Mouse (Mus musculus) heart, postnatal 4 days (tissue): ENCODE measurements around the gene Chrm3. TPM values are rescaled to one million over a fixed set of nuclear protein-coding genes. Genes with fewer than 3 reads are reported as not detected.
"Not testable (repeated sequence)": the region's sequence is repeated elsewhere in the genome, so short reads cannot be mapped to it uniquely, and the experiment has no call there.

Experiments
- DNase-seq: peaks from one replicate; pipeline ENCODE4 v3.0.0; 2021
- total RNA-seq, 2 experiments: library from RNA; stranded (reverse); gene quantifications; 2 replicates each; pipeline ENCODE4 v1.2.3; 2021

Chrm3 gene
- total RNA-seq, result 1 to 10 TPM; 1.6 to 1.8 TPM

GRCm38 (mm10) chr13:10360777-10361176, at the start of gene Chrm3:
TSS of gene Chrm3 (minus strand) at chr13:10360847.
- peak; percentile 29 for DNase-seq

DNA sequence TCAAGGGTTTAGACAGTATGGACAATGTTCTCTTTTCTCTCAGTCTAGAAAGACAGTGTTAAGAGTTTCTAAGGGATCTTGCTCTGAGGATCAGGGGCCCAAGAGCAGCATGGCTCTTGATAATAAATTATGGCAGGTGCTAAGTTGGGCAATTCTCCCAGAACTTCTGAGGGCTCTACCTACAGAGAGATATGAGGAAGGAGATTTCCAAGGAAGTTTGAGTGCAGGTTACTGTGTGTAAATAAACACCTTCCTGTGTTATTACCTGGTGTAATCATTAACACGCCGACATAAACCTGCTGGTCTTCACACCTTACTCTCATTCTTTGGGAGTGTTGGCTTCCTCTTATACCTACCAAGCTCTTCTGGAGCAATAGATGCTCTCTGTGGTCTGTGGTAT, 33.7 kb upstream of the Chrm3 start:
- DNase-seq, result no peak

GRCm38 (mm10) chr13:10375487-10375886, 14.8 kb upstream of the Chrm3 start:
- DNase-seq, result not testable (repeated sequence)

DNA sequence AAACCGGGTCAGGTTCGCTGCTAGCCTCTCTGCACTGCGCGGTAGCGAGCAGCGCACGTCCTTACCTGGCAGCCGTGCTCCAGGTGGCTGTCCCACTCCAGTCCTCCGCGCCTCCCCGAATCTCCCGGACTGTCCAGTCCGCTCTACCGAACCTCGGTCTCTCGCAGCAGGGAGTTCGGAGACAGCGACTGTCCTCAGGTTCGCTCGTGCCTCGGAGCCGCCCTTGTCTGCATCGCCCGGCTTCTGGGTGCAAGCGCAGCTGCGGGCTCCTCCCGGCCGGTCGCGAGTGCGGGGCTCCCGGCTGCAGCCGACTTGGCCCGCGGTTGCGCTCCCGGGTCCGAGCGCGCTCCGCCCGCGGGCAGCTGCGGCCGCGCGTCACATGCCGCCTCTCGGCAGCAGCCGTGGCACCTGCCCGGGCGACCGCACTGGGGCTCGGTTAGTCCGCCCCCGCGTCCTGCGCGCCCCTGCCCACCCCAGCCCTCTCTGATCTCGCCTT, 400 bp downstream of the Chrm3 start:
- DNase-seq, result peak; percentile 11

GRCm38 (mm10) chr13:10359516-10360198, 990 bp downstream of the Chrm3 start:
- no peak for DNase-seq

- DNase-seq, result no peak
These were observed 4.9 kb downstream of the Chrm3 start for GRCm38 (mm10) chr13:10355796-10356195.

GRCm38 (mm10) chr13:10354885-10355575, 5.6 kb downstream of the Chrm3 start:
- no peak for DNase-seq

- DNase-seq, result no peak
These were observed 8.5 kb downstream of the Chrm3 start for GRCm38 (mm10) chr13:10352141-10352540.

- DNase-seq, result no peak
These were observed 16.3 kb downstream of the Chrm3 start for GRCm38 (mm10) chr13:10344362-10344761.

GRCm38 (mm10) chr13:10335558-10335957, 25.1 kb downstream of the Chrm3 start:
- no peak for DNase-seq

- DNase-seq, result no peak
These were observed 27.9 kb downstream of the Chrm3 start for GRCm38 (mm10) chr13:10332762-10333161.

GRCm38 (mm10) chr13:10309811-10310210, 50.8 kb downstream of the Chrm3 start:
- no peak for DNase-seq

- no peak for DNase-seq
These were observed 65.5 kb downstream of the Chrm3 start for GRCm38 (mm10) chr13:10295160-10295559.

- no peak for DNase-seq
These were observed 76.3 kb downstream of the Chrm3 start for GRCm38 (mm10) chr13:10284331-10284730.

GRCm38 (mm10) chr13:10274907-10275306, 85.7 kb downstream of the Chrm3 start:
- no peak for DNase-seq

GRCm38 (mm10) chr13:10263784-10264183, 96.9 kb downstream of the Chrm3 start:
- DNase-seq, result no peak

DNA sequence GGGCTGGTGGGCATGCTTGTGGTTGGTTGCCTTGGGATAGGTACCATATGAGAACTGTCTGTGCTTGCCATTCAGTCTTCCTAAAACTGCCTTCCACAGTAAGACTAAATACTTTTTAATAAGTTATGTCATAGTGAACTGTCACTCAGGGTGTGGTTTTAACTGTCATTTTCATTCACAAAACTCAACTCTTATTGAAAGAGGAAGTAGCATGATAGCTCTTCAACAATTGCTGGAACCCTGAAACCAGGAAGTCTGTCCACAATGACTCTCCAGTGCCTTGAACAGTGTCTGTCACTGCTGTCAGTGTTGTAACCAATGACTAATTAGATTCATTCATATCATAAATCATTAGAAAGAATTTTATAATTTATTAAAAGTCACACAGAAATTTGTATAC, 107.6 kb downstream of the Chrm3 start:
- no peak for DNase-seq

DNA sequence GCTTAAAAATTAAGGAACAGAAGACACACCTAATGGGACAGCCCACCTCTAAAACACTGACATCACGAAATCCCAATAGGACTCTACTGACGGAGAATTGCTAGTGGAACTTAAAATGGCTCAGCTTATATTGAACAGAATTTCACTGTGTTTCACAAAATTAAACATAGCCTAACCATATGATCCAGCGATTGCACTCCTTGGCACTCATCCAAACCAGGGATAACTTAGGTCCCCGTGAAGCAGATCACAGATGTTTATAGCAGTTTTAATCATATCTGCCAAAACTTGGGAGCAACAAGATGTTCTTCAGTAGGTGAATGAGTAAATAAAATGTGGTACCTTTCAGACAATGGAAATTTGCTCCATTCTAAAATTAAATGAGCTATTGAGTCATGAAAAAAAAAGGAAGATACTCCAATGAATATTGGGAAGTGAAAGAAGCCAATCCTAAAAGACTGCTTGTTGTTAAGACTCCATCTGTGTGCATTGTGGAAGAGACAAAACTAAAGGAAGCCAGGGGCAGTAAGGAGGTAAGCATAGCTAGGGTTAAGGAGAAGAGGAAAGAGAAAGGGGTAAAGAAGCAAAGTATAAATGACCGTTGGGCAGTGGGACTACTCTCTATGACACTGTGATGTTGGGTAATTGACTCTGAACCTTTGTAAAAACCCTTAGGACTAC, 109.0 kb downstream of the Chrm3 start:
- no peak for DNase-seq

DNA sequence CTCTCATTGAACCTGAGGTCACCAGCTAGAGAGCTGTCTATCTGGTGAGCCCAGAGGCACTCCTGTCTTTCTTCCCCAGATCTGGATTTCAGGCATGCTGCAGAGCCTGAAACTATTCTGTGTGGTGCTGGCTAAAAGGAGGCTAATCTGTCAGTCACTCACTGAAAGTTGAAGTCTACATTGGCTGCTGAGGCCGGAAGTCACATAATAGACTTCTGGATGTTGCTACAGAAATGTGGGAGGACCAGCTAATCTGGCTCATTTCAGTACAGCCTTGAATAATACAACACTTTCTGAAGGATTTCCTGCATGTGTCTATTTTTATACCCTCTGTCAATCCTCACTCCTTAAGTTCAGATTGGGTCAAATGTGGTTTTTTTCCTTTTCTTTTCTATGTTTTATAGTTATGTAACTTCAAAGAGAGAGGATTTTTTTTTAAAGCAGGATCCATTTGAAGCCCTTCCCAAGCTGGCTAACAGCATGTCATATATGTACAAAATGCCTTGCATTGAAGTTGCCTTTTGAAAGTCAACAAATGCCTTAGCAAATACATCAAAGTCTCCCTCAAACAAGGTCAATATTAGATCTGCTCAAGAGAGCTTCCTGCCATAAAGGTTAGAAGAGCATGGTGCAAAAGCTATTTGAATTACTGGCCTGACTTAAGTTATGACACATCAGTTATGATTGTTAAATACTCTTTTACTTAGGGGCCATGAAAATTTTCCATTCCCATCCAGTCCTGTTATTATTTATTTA, 116.2 kb downstream of the Chrm3 start:
- DNase-seq, result peak; percentile 22

DNA sequence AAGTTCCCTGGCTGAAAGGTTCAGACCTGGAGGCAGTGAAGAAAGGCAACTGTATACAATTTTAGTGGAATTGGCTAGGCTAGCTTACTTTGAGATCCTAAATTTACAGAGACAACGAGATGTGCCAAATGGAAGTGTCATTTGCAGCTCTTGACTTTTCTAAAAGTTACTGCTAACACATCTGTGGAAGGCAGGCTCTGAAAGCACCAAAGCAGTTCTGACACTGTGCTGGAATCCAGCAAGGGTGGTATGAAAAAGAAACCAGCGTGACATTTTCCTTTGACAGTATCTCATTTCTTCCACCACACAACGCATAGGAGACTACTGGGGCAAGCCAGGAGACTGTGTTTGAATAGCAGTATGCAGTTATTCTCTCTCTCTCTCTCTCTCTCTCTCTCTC, 120.4 kb downstream of the Chrm3 start:
- DNase-seq, result no peak

GRCm38 (mm10) chr13:10239825-10240224, 120.8 kb downstream of the Chrm3 start:
- DNase-seq, result no peak

GRCm38 (mm10) chr13:10237616-10238015, 123.0 kb downstream of the Chrm3 start:
- DNase-seq, result no peak

DNA sequence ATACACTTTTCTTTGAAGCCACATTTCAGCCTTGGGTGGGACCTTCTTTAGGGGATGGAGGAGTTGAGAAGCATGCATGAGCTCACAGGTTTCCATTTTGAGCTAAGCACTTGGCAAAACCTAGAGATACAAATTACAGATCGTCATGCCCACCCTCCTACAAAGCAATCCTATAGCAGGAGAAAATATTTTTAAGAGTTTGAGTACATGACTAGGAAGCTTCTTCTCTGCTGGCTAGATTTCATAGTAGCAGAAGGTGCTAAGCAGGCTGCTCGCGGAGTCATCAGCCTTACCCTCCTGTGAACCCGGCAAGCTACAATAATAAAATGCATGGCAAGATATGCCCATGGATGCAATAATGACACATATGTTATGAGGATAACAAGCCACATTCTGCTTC, 124.4 kb downstream of the Chrm3 start:
- no peak for DNase-seq
